Mouse (Mus musculus): ENCODE measurements around the gene Hrnr.

DNA sequence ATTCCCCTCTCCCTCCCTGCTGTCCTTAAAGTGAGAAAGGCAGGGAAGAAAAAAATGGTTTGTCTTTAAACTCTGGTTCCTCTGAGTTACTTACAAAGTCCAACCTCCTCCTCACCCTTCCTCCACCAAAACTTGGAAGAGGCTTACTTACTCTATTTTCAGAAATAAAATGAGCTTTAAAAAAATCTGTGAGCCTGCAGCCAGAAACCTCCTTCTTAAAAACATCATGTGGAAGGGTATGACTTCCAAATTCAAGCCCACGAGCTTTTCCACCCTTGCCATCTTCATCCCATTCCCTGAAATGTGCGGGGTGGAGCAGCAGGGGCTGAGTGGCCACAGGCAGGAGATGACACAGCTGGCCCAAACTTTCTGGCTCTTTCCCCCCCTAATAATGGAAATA is 22.0 kb upstream of the Hrnr start:
- no peak for TF ChIP-seq CTCF (IDR thresholded peaks at IDR 0.05)
- TF ChIP-seq EP300 (IDR thresholded peaks at IDR 0.05) = no peak
